In the genomic region with DNA sequence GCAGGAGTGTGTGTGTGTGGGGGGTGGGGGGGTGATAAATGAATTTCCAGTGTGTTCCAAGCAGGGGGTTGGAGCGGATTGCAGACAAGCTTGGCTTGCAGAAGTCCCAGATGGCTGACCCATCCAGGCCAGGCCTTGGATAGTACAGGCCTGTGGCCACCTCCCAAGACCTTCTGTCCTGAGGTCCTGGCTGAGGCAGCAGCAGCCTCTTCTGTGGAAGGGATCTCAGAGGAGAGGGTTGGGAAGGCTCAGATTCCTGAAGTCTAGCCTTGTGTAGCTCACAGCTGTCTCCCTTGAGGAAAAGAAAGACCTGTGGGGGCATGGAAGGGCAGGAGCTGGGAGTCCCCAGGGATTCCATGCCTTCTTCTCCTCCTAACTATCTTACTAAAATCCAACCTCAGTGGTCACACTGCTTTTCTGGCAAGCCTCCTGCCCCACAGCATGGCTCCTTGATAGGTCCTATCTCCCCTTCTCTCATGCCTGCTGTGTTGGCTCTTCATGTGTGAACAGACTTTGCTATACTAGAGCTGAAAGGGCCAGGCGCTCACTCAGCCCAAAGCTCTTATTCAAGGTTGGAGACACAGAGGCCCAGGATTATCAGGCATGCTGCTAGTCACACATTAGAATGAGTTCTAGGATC, we compare ENCODE assay signal across 13 mouse cellular contexts. TPM values are rescaled to one million over a fixed set of nuclear protein-coding genes. Genes with fewer than 3 reads are reported as not detected.
A peak's percentile ranks its signal among the peaks of the same experiment; 100 is the strongest.
DNase-seq lines count a peak whose midpoint lies in the region.
"Had no signal": no experiment of that assay in that cellular context is flagged by ENCODE, and none has a peak within 500 bp of the region (broad histone marks: within the 10 kb centered on the region; RNA-seq: fewer than 3 reads in every experiment).

No protein-coding gene starts in this region.

- DNase-seq in left cerebral cortex, postnatal 4 days, result peak; percentile 32
- DNase-seq in left cerebral cortex, adult 8-10 months (ENCODE audit: low spot score in 2 of 2), result no peak
- DNase-seq in cerebellum, adult 8-10 months, result peak; percentile 55
- peak; percentile 33 to 57 for DNase-seq in gastrocnemius, adult 8-10 months (ENCODE audit: low spot score in 2 of 2)
- DNase-seq in lung, postnatal 25 days (ENCODE audit: low spot score), result peak; percentile 7
- no peak for DNase-seq in layer of hippocampus, adult 18-20 months (ENCODE audit: low spot score in 2 of 2)
- DNase-seq in frontal cortex, postnatal 36 days (ENCODE audit: low spot score in 2 of 2), result no peak
- DNase-seq: adrenal gland, adult 2 months; kidney, adult 11 months; midbrain, embryonic 14.5 days; right cerebral cortex, adult 18-20 months; thymus, postnatal 4 days had no signal

- intact Hi-C loops in left cerebral cortex, postnatal 4 days (cut with DNase I), result no loop called here

RNA-seq across cellular contexts. Expression of gene Cilp, which starts 3.3 kb away (rescaled TPM):
- not detected for total RNA-seq in left cerebral cortex, postnatal 4 days (2021)
- under 1 TPM in 3 of 4 experiments, not detected in 1; 0.13 to 0.23 (median 0.19) TPM for total RNA-seq in left cerebral cortex, adult 8-10 months (2022)
- 10 to 100 TPM in 2 of 4 experiments, 1 to 10 TPM in 2; 3.3 to 14.7 (median 9.6) TPM for total RNA-seq in gastrocnemius, adult 8-10 months (2022)
- not detected for total RNA-seq in layer of hippocampus, adult 18-20 months (2021)
- total RNA-seq: CH12.LX had no signal

RNA-seq across cellular contexts. Expression of gene Clpx, which starts 32.3 kb away (rescaled TPM):
- total RNA-seq in left cerebral cortex, postnatal 4 days (2021), result 10 to 100 TPM; 26.0 to 27.4 TPM
- 10 to 100 TPM; 28.4 to 30.9 (median 28.9) TPM for total RNA-seq in left cerebral cortex, adult 8-10 months (2022)
- 10 to 100 TPM; 55.4 to 65.0 (median 56.9) TPM for total RNA-seq in gastrocnemius, adult 8-10 months (2022)
- 10 to 100 TPM; 28.7 to 29.6 TPM for total RNA-seq in layer of hippocampus, adult 18-20 months (2021)

Comparison
In these comparisons a context has a peak if more than half of its experiments do, and no peak if none do; other contexts are left out.
1. DNase-seq: peak in left cerebral cortex, postnatal 4 days (single experiment), cerebellum, adult 8-10 months (single experiment), gastrocnemius, adult 8-10 months (2 of 2) and lung, postnatal 25 days (single experiment); none in left cerebral cortex, adult 8-10 months (0 of 2), layer of hippocampus, adult 18-20 months (0 of 2) and frontal cortex, postnatal 36 days (0 of 2).